Mouse (Mus musculus) spleen, adult 2 months (tissue): ENCODE measurements at regions not wholly inside any gene's neighbourhood (a gene's known extent, or its start where the extent isn't known, plus 50 kb on each side); places are given as distances from the start of the nearest gene placed in this dataset.

ENCODE experiments used
- DNase-seq, 2 experiments: peaks; one replicate each; pipeline versions ENCODE4 v3.0.0 to v3.0.0-alpha.2; 2012 to 2021; ENCODE audit warnings: low spot score in 2 of 2, low read depth in 1 of 2
- H3K27ac ChIP-seq: fragments of 200-500 bp; 2 replicates; pipeline ENCODE4 v1.5.1; 2012; ENCODE audit warnings: low read length, inconsistent platforms; ENCODE audit not compliant: insufficient read depth
- H3K27me3 ChIP-seq: fragments of 200-500 bp; 2 replicates; pipeline ENCODE4 v1.6.1; 2012; ENCODE audit warnings: mild to moderate bottlenecking, moderate library complexity, low read length, inconsistent platforms; ENCODE audit not compliant: control insufficient read depth, insufficient read depth
- H3K36me3 ChIP-seq: fragments of 200-500 bp; 2 replicates; pipeline ENCODE4 v1.6.1; 2012; ENCODE audit warnings: mild to moderate bottlenecking, low read length, inconsistent platforms; ENCODE audit not compliant: control insufficient read depth, insufficient read depth
- H3K4me1 ChIP-seq: fragments of 200-500 bp; 2 replicates; pipeline ENCODE4 v1.6.1; 2011; ENCODE audit warnings: inconsistent platforms; ENCODE audit not compliant: control insufficient read depth, insufficient read depth, insufficient read length
- H3K4me3 ChIP-seq: fragments of 200-500 bp; 2 replicates; pipeline ENCODE4 v1.5.1; 2011; ENCODE audit warnings: mild to moderate bottlenecking, inconsistent platforms; ENCODE audit not compliant: insufficient read depth, insufficient read length; ENCODE audit errors: extremely low read depth
- CTCF ChIP-seq: fragments of 200-500 bp; IDR thresholded peaks from 2 replicates; pipeline ENCODE4 v1.5.1; 2011; ENCODE audit warnings: mild to moderate bottlenecking, inconsistent platforms; ENCODE audit not compliant: insufficient read depth, insufficient read length, insufficient replicate concordance; ENCODE audit errors: extremely low read depth
- POLR2A ChIP-seq: fragments of 200-500 bp; IDR thresholded peaks from 2 replicates; pipeline ENCODE4 v1.6.1; 2011; ENCODE audit warnings: low read depth, low read length, inconsistent platforms
- WGBS: fragments of 180-500 bp; shearing (Covaris S2); methylation state at CpG from one replicate; pipeline ENCODE4 v1.1.7; 2018; 5-methylcytosine and 5-hydroxymethylcytosine counted together

- no peak for TF ChIP-seq CTCF
- TF ChIP-seq POLR2A, result no peak
- Histone ChIP-seq H3K27ac (no peak overlapping the region), H3K36me3 (no peaks in the 10 kb centered on the region), H3K27me3 (no peaks in the 10 kb centered on the region), H3K4me1 (no peaks in the 10 kb centered on the region), H3K4me3 (no peak overlapping the region)
- WGBS, result 92% methylated on average over 5 of the region's 5 CpGs
- no peak for DNase-seq
Observed at GRCm38 (mm10) chr10:117506252-117506992, 122.9 kb upstream of the Cpm start.

GRCm38 (mm10) chr10:117505529-117505928 lies 123.8 kb upstream of the Cpm start:
- Histone ChIP-seq H3K36me3 (no peaks in the 10 kb centered on the region), H3K4me3 (no peak overlapping the region), H3K4me1 (no peaks in the 10 kb centered on the region), H3K27me3 (no peaks in the 10 kb centered on the region), H3K27ac (no peak overlapping the region)
- TF ChIP-seq CTCF (no peak), POLR2A (no peak)
- 83% methylated on average over 4 of the region's 4 CpGs for WGBS
- DNase-seq, result no peak

- no peak for DNase-seq
- no peak for TF ChIP-seq POLR2A
- TF ChIP-seq CTCF, result no peak
- no peaks in the 10 kb centered on the region for H3K4me1 ChIP-seq
- no peaks in the 10 kb centered on the region for H3K36me3 ChIP-seq
- no peak overlapping the region for H3K4me3 ChIP-seq
- no peak overlapping the region for H3K27ac ChIP-seq
- 92% methylated on average over 3 of the region's 3 CpGs for WGBS
- no peaks in the 10 kb centered on the region for H3K27me3 ChIP-seq
Observed at GRCm38 (mm10) chr10:117505057-117505456, 124.2 kb upstream of the Cpm start.

GRCm38 (mm10) chr10:117504267-117504902 lies 124.6 kb upstream of the Cpsf6 start:
- H3K27me3 ChIP-seq, result no peaks in the 10 kb centered on the region
- no peak overlapping the region for H3K4me3 ChIP-seq
- no peak for DNase-seq
- no peak for TF ChIP-seq POLR2A
- no peak for TF ChIP-seq CTCF
- WGBS, result 82% methylated on average over 5 of the region's 5 CpGs
- no peak overlapping the region for H3K27ac ChIP-seq
- no peaks in the 10 kb centered on the region for H3K36me3 ChIP-seq
- no peaks in the 10 kb centered on the region for H3K4me1 ChIP-seq

GRCm38 (mm10) chr10:117503222-117504184 lies 123.7 kb upstream of the Cpsf6 start:
- Histone ChIP-seq H3K36me3 (no peaks in the 10 kb centered on the region), H3K4me3 (no peak overlapping the region), H3K27me3 (no peaks in the 10 kb centered on the region), H3K27ac (no peak overlapping the region), H3K4me1 (no peaks in the 10 kb centered on the region)
- no peak for DNase-seq
- WGBS, result 84% methylated on average over 22 of the region's 22 CpGs
- TF ChIP-seq POLR2A, result no peak
- TF ChIP-seq CTCF, result no peak

GRCm38 (mm10) chr10:117502731-117503130 lies 122.9 kb upstream of the Cpsf6 start:
- 88% methylated on average over 9 of the region's 9 CpGs for WGBS
- Histone ChIP-seq H3K27me3 (no peaks in the 10 kb centered on the region), H3K4me3 (no peak overlapping the region), H3K27ac (no peak overlapping the region), H3K36me3 (no peaks in the 10 kb centered on the region), H3K4me1 (no peaks in the 10 kb centered on the region)
- TF ChIP-seq POLR2A, result no peak
- no peak for TF ChIP-seq CTCF
- DNase-seq, result no peak

GRCm38 (mm10) chr10:117502135-117502534 lies 122.3 kb upstream of the Cpsf6 start:
- TF ChIP-seq POLR2A (no peak), CTCF (no peak)
- Histone ChIP-seq H3K27ac (no peak overlapping the region), H3K4me3 (no peak overlapping the region), H3K4me1 (no peaks in the 10 kb centered on the region), H3K36me3 (no peaks in the 10 kb centered on the region), H3K27me3 (no peaks in the 10 kb centered on the region)
- 80% methylated on average over 7 of the region's 7 CpGs for WGBS
- no peak for DNase-seq
